Mouse (Mus musculus): ENCODE data around the gene Dcaf6.

GRCm38 (mm10) chr1:165489197-165489596 lies 28.9 kb upstream of the Dcaf6 start:
- TF ChIP-seq ZNF384 (IDR thresholded peaks at IDR 0.05; ENCODE audit: low read depth, low read length) (no peak), CHD2 (IDR thresholded peaks at IDR 0.05; ENCODE audit: low read depth, low read length) (no peak), MAFK (IDR thresholded peaks at IDR 0.05; ENCODE audit: insufficient read depth, low read depth, low read length) (no peak), ZC3H11A (IDR thresholded peaks at IDR 0.05; ENCODE audit: borderline replicate concordance, low read depth, low read length) (no peak), HCFC1 (IDR thresholded peaks at IDR 0.05; ENCODE audit: borderline replicate concordance, insufficient read depth, low read length) (no peak)

Data from ES-E14 (cell line).